Mouse (Mus musculus): ENCODE results near the gene A030005L19Rik. TPM values are rescaled to one million over a fixed set of nuclear protein-coding genes. Genes with fewer than 3 reads are reported as not detected.

Gene A030005L19Rik
- polyA plus RNA-seq, 1 experiment from 2014 or later, result 0.35 TPM

Other genes starting within 250 kb of the A030005L19Rik start
- gene Mff, start 188.4 kb upstream of the A030005L19Rik start, polyA plus RNA-seq (2015; fragmentation: Nextera tagmentation; extraction: Ambion mirVana), result 255 and 259 TPM in 2 replicates
- gene Tm4sf20, start 144.9 kb upstream of the A030005L19Rik start, polyA plus RNA-seq (2015; fragmentation: Nextera tagmentation; extraction: Ambion mirVana), result 0.17 and 0.47 TPM in 2 replicates
- gene Gm47791, start 142.1 kb upstream of the A030005L19Rik start, polyA plus RNA-seq (2015; fragmentation: Nextera tagmentation; extraction: Ambion mirVana), result not detected in 2 replicates
- gene Agfg1, start 73.8 kb upstream of the A030005L19Rik start, polyA plus RNA-seq (2015; fragmentation: Nextera tagmentation; extraction: Ambion mirVana), result 45.2 and 50.4 TPM in 2 replicates
- not detected in 2 replicates for gene A030014E15Rik, start 11.6 kb downstream of the A030005L19Rik start, polyA plus RNA-seq (2015; fragmentation: Nextera tagmentation; extraction: Ambion mirVana)
- gene Gm6217, start 18.1 kb downstream of the A030005L19Rik start, polyA plus RNA-seq (2015; fragmentation: Nextera tagmentation; extraction: Ambion mirVana), result not detected in 2 replicates
- not detected in 2 replicates for gene A030003K21Rik, start 30.1 kb downstream of the A030005L19Rik start, polyA plus RNA-seq (2015; fragmentation: Nextera tagmentation; extraction: Ambion mirVana)
- not detected in 2 replicates for gene Gm7544, start 42.7 kb downstream of the A030005L19Rik start, polyA plus RNA-seq (2015; fragmentation: Nextera tagmentation; extraction: Ambion mirVana)
- gene Gm47955, start 47.0 kb downstream of the A030005L19Rik start, polyA plus RNA-seq (2015; fragmentation: Nextera tagmentation; extraction: Ambion mirVana), result not detected in 2 replicates
- gene Gm47959, start 87.2 kb downstream of the A030005L19Rik start, polyA plus RNA-seq (2015; fragmentation: Nextera tagmentation; extraction: Ambion mirVana), result not detected in 2 replicates
- 0.09 and 0.15 TPM in 2 replicates for gene Slc19a3, start 125.1 kb downstream of the A030005L19Rik start, polyA plus RNA-seq (2015; fragmentation: Nextera tagmentation; extraction: Ambion mirVana)
- not detected in 2 replicates for gene Krtap28-10, start 129.2 kb downstream of the A030005L19Rik start, polyA plus RNA-seq (2015; fragmentation: Nextera tagmentation; extraction: Ambion mirVana)
- not detected in 2 replicates for gene Gm47969, start 131.6 kb downstream of the A030005L19Rik start, polyA plus RNA-seq (2015; fragmentation: Nextera tagmentation; extraction: Ambion mirVana)
- not detected in 2 replicates for gene A030005K14Rik, start 146.1 kb downstream of the A030005L19Rik start, polyA plus RNA-seq (2015; fragmentation: Nextera tagmentation; extraction: Ambion mirVana)
- not detected in 2 replicates for gene Krtap28-13, start 147.6 kb downstream of the A030005L19Rik start, polyA plus RNA-seq (2015; fragmentation: Nextera tagmentation; extraction: Ambion mirVana)
- gene Ccl20, start 203.4 kb downstream of the A030005L19Rik start, polyA plus RNA-seq (2015; fragmentation: Nextera tagmentation; extraction: Ambion mirVana), result 5.7 and 7.6 TPM in 2 replicates
- 0.08 TPM in 1 of 2 replicates, not detected in the other for gene Daw1, start 246.4 kb downstream of the A030005L19Rik start, polyA plus RNA-seq (2015; fragmentation: Nextera tagmentation; extraction: Ambion mirVana)

All from thymus, postnatal 0 days (tissue).